Mouse (Mus musculus) limb, embryonic 15.5 days (tissue): ENCODE data around the gene Opa1. TPM values are rescaled to one million over a fixed set of nuclear protein-coding genes. Genes with fewer than 3 reads are reported as not detected.
A peak's percentile ranks its signal among the peaks of the same experiment; 100 is the strongest.

Experiments
- ATAC-seq: fragments of 200-750 bp; cut with Nextera tagmentation; 2 replicates; pipeline ENCODE4 v1.8.0; 2017; ENCODE audit warnings: low read depth, moderate TSS enrichment; ENCODE audit not compliant: insufficient number of reproducible peaks, low FRiP score, low TSS enrichment
- H3K27ac ChIP-seq: fragments of 300-500 bp; sonication (generic); 2 replicates; pipeline ENCODE4 v1.5.1; 2015; ENCODE audit warnings: moderate library complexity, mild to moderate bottlenecking, inconsistent platforms
- H3K27me3 ChIP-seq: fragments of 300-500 bp; sonication (generic); 2 replicates; pipeline ENCODE4 v1.6.1; 2015; ENCODE audit warnings: inconsistent platforms
- H3K36me3 ChIP-seq: fragments of 300-500 bp; sonication (generic); 2 replicates; pipeline ENCODE4 v1.6.1; 2015; ENCODE audit warnings: inconsistent platforms
- H3K4me1 ChIP-seq: fragments of 300-500 bp; sonication (generic); 2 replicates; pipeline ENCODE4 v1.6.1; 2015; ENCODE audit warnings: inconsistent platforms
- H3K4me2 ChIP-seq: fragments of 300-500 bp; sonication (generic); 2 replicates; pipeline ENCODE4 v1.6.1; 2015; ENCODE audit warnings: mild to moderate bottlenecking, inconsistent platforms
- H3K4me3 ChIP-seq: fragments of 300-500 bp; sonication (generic); 2 replicates; pipeline ENCODE4 v1.5.1; 2015; ENCODE audit warnings: mild to moderate bottlenecking, inconsistent platforms
- H3K9ac ChIP-seq: fragments of 300-500 bp; sonication (generic); 2 replicates; pipeline ENCODE4 v1.6.1; 2015; ENCODE audit warnings: inconsistent platforms
- H3K9me3 ChIP-seq: fragments of 300-500 bp; sonication (generic); 2 replicates; pipeline ENCODE4 v1.6.1; 2016; ENCODE audit warnings: inconsistent platforms
- WGBS: fragments of 180-500 bp; shearing (Covaris S2); methylation state at CpG from one replicate; pipeline ENCODE4 v1.1.7; 2015; 5-methylcytosine and 5-hydroxymethylcytosine counted together
- polyA plus RNA-seq: library from polyadenylated mRNA; unstranded; fragments of >200 nt; fragmentation: Nextera tagmentation; extraction: Ambion mirVana; gene quantifications from 2 replicates; pipeline ENCODE4 v1.2.1, GENCODE M21; 2015

Gene Opa1
- polyA plus RNA-seq, 1 experiment from 2014 or later = 25.3 TPM

DNA sequence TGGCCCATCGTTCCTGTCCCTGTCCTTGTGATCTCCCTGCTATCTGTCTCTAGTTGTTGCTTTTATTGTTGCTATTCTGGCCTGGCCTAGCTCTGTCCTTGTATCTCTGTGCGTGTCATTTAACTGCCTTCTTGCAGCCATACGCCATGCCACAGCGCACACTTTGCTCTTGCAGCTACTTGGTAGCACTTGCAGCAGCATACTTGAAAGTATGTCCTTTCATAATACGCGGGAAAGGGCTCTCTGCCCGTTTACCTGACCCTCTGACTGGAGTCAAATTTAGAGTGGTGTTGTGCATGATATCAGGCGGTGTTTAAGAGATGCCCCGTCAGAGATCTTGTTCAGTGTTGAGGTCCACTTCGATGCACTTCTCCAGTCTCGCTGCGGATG lies 648 bp downstream of the Opa1 start:
- 11% methylated on average over 12 of the region's 12 CpGs for WGBS
- Histone ChIP-seq H3K27me3 (no peaks in the 10 kb centered on the region), H3K9ac (peak overlapping the region; percentile 96), H3K4me2 (peak overlapping the region; percentile 65), H3K36me3 (no peaks in the 10 kb centered on the region), H3K9me3 (no peaks in the 10 kb centered on the region), H3K27ac (no peak overlapping the region), H3K4me1 (peaks cover 8% of the 10 kb centered on the region), H3K4me3 (peak overlapping the region; percentile 99)
- ATAC-seq = no peak

- H3K9ac ChIP-seq = no peak overlapping the region
- 86% methylated on average over 7 of the region's 7 CpGs for WGBS
- H3K27me3 ChIP-seq = no peaks in the 10 kb centered on the region
- no peaks in the 10 kb centered on the region for H3K4me1 ChIP-seq
- ATAC-seq = no peak
- H3K4me2 ChIP-seq = no peak overlapping the region
- H3K4me3 ChIP-seq = no peak overlapping the region
- peaks cover 49% of the 10 kb centered on the region for H3K36me3 ChIP-seq
- H3K9me3 ChIP-seq = no peaks in the 10 kb centered on the region
- no peak overlapping the region for H3K27ac ChIP-seq
Observed at GRCm38 (mm10) chr16:29592171-29592570, 13.0 kb downstream of the Opa1 start.

GRCm38 (mm10) chr16:29597122-29597521 lies 18.0 kb downstream of the Opa1 start:
- Histone ChIP-seq H3K9me3 (no peaks in the 10 kb centered on the region), H3K27me3 (no peaks in the 10 kb centered on the region), H3K36me3 (peaks cover 25% of the 10 kb centered on the region), H3K4me2 (no peak overlapping the region), H3K4me3 (no peak overlapping the region), H3K4me1 (no peaks in the 10 kb centered on the region), H3K9ac (no peak overlapping the region), H3K27ac (no peak overlapping the region)
- WGBS = 74% methylated on average over 4 of the region's 4 CpGs
- no peak for ATAC-seq

DNA sequence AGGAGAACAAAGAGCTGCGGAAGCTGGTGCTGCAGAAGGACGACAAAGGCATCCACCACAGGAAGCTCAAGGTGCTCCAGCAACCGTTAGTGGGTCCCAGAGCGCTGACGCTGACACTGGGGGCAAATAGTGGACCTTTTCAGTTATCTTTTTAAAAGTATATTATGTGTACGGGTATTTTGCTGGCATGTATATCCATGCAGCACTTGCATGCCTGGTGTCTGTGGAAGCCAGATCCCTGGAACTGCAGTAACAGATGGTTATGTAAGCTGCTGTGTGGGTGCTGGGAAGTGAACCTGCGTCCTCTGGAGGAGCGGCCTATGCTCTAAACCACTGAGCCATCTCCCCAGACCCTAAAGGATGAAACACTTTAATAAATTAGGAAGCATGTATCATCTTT lies 26.4 kb downstream of the Opa1 start:
- WGBS = 93% methylated on average over 8 of the region's 8 CpGs
- no peaks in the 10 kb centered on the region for H3K4me1 ChIP-seq

DNA sequence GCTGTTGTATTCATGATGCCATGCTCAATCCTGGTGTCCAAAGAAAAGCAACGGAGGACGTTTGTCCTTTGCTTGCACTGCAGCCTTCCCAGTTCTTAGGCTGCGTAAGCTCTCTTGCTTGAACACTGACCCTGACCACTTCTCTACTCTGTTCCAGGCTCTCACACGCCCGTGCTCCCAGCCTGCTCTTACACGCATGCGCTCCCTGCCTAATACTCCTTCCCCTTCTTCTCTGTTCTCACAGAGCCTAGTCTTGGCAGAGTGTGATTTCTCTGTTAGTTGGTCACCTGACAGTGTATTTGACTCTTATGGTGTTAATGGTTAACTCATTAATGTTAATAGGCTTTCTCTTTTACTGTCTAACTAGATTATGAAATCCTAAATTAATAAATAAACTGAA lies 28.0 kb downstream of the Opa1 start:
- no peak overlapping the region for H3K27ac ChIP-seq
- no peak overlapping the region for H3K4me3 ChIP-seq
- H3K9me3 ChIP-seq = no peaks in the 10 kb centered on the region
- no peaks in the 10 kb centered on the region for H3K4me1 ChIP-seq
- no peak overlapping the region for H3K4me2 ChIP-seq
- 91% methylated on average over 7 of the region's 7 CpGs for WGBS
- H3K27me3 ChIP-seq = no peaks in the 10 kb centered on the region
- H3K9ac ChIP-seq = no peak overlapping the region
- ATAC-seq = no peak
- peaks cover 73% of the 10 kb centered on the region for H3K36me3 ChIP-seq

More for the DNA sequence above, 26.4 kb downstream of the Opa1 start:
- no peaks in the 10 kb centered on the region for H3K9me3 ChIP-seq
- no peak overlapping the region for H3K4me3 ChIP-seq
- no peak overlapping the region for H3K9ac ChIP-seq
- H3K4me2 ChIP-seq = no peak overlapping the region
- no peaks in the 10 kb centered on the region for H3K27me3 ChIP-seq
- H3K27ac ChIP-seq = no peak overlapping the region
- no peak for ATAC-seq
- peaks cover 60% of the 10 kb centered on the region for H3K36me3 ChIP-seq

DNA sequence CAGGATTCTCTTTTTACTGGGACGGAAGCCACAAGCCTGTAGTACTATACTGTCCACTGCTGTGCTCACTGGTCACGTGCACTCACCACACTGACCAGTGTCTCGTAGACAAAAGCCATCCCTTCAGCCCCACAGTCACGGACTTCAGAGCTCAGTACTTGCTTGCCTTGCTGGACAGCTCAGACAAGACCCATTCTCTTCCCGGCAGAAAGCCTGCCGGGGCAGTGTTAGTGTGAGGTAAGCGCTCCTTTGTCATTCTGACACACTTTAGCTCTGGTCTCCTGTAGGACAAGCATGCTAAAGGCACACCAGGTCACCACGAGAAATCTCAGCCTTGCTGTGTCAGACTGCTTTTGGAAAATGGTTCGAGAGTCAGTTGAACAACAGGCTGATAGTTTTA lies 35.6 kb downstream of the Opa1 start:
- H3K36me3 ChIP-seq = peaks cover 80% of the 10 kb centered on the region
- H3K9me3 ChIP-seq = no peaks in the 10 kb centered on the region
- H3K27ac ChIP-seq = no peak overlapping the region
- H3K4me2 ChIP-seq = no peak overlapping the region
- no peak overlapping the region for H3K9ac ChIP-seq
- H3K27me3 ChIP-seq = no peaks in the 10 kb centered on the region
- WGBS = 87% methylated on average over 9 of the region's 9 CpGs
- no peaks in the 10 kb centered on the region for H3K4me1 ChIP-seq
- no peak overlapping the region for H3K4me3 ChIP-seq
- no peak for ATAC-seq

DNA sequence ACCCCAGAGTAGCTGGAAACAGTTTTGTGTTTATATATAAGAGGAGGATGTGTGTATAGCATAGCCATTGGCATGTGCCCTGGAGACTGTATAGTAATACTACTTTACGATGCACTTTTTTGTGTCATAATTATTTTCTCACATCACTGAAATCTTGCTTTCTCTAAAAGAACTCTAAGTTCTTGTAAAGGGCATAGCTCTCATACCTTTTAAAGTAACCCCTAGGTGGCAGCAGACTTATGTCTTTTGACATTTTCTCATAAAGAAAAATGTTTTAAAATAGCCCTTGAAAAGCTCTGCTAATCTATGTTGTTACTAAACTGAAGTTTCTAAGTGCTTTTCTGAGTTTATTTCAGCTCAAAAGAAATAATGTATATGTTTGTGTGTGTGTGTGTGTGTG lies 49.9 kb downstream of the Opa1 start:
- no peak overlapping the region for H3K4me3 ChIP-seq
- 61% methylated on average over 1 of the region's 1 CpGs for WGBS
- H3K27me3 ChIP-seq = no peaks in the 10 kb centered on the region
- H3K4me1 ChIP-seq = no peaks in the 10 kb centered on the region
- no peak for ATAC-seq
- no peak overlapping the region for H3K9ac ChIP-seq
- H3K9me3 ChIP-seq = no peaks in the 10 kb centered on the region
- no peak overlapping the region for H3K4me2 ChIP-seq
- H3K36me3 ChIP-seq = peaks cover 67% of the 10 kb centered on the region
- H3K27ac ChIP-seq = no peak overlapping the region

GRCm38 (mm10) chr16:29635780-29636179 lies 56.6 kb downstream of the Opa1 start:
- no peak overlapping the region for H3K4me3 ChIP-seq
- H3K27me3 ChIP-seq = no peaks in the 10 kb centered on the region
- H3K36me3 ChIP-seq = peaks cover 43% of the 10 kb centered on the region
- no peak overlapping the region for H3K27ac ChIP-seq
- no peak overlapping the region for H3K9ac ChIP-seq
- ATAC-seq = no peak
- 42% methylated on average over 4 of the region's 4 CpGs for WGBS
- H3K4me1 ChIP-seq = no peaks in the 10 kb centered on the region
- no peak overlapping the region for H3K4me2 ChIP-seq
- no peaks in the 10 kb centered on the region for H3K9me3 ChIP-seq

DNA sequence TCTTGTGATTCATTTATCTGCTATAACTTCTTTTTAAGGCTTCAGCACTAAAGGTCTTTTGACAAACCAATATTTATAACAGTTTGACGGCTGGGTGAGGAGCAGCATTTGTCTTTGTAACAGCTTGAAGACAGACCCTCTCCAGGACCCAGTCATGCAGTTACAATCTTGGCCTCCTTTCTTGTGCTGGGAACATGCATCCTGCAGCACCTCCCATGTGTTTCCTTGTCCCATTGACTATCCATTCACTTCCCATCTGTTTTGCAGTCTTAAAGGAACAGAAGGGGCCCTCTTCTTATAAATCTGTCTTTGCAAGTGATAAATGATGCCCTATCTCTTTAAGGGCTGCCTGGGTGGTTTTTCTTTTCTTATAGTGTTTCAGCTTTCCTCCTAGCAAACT lies 63.2 kb downstream of the Opa1 start:
- no peak for ATAC-seq
- no peak overlapping the region for H3K4me2 ChIP-seq
- H3K27me3 ChIP-seq = no peaks in the 10 kb centered on the region
- no peak overlapping the region for H3K27ac ChIP-seq
- no peak overlapping the region for H3K4me3 ChIP-seq
- no peaks in the 10 kb centered on the region for H3K4me1 ChIP-seq
- H3K9me3 ChIP-seq = no peaks in the 10 kb centered on the region
- whole genome bisulfite sequencing = 29% methylated on average over 1 of the region's 1 CpGs
- peaks cover 14% of the 10 kb centered on the region for H3K36me3 ChIP-seq
- H3K9ac ChIP-seq = no peak overlapping the region

- Histone ChIP-seq H3K4me3 (no peak overlapping the region), H3K4me2 (no peak overlapping the region), H3K9ac (no peak overlapping the region), H3K27me3 (no peaks in the 10 kb centered on the region), H3K27ac (no peak overlapping the region), H3K36me3 (peaks cover 20% of the 10 kb centered on the region), H3K4me1 (no peaks in the 10 kb centered on the region), H3K9me3 (no peaks in the 10 kb centered on the region)
- no peak for ATAC-seq
- whole genome bisulfite sequencing = 84% methylated on average over 3 of the region's 3 CpGs
Observed at GRCm38 (mm10) chr16:29644871-29645270, 65.7 kb downstream of the Opa1 start.

DNA sequence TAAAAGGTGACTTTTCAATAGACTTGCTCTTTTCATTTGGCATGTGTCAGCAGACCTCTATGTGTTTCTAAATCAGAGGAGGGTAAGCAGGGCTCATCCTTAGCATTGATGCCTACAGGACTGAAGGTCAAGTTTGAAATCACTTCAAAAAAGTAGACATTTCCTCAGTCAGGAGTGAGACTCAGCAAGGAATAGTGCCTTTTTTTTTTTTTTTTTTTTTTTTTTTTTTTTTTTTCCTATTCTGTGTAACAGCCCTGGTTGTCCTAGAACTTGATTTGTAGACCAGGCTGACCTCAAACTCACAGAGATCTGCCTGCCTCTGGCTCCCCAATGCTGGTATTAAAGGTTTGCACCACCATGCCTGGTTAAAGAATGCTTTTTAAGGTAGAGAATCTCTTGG lies 67.1 kb downstream of the Opa1 start:
- H3K4me1 ChIP-seq = no peaks in the 10 kb centered on the region

GRCm38 (mm10) chr16:29656187-29656825 lies 77.2 kb downstream of the Opa1 start:
- H3K9ac ChIP-seq = no peak overlapping the region
- ATAC-seq = no peak

More for the DNA sequence above, 67.1 kb downstream of the Opa1 start:
- Histone ChIP-seq H3K4me2 (no peak overlapping the region), H3K4me3 (no peak overlapping the region), H3K36me3 (peaks cover 26% of the 10 kb centered on the region), H3K27ac (no peak overlapping the region), H3K9me3 (no peaks in the 10 kb centered on the region), H3K27me3 (no peaks in the 10 kb centered on the region), H3K9ac (no peak overlapping the region)
- no peak for ATAC-seq

DNA sequence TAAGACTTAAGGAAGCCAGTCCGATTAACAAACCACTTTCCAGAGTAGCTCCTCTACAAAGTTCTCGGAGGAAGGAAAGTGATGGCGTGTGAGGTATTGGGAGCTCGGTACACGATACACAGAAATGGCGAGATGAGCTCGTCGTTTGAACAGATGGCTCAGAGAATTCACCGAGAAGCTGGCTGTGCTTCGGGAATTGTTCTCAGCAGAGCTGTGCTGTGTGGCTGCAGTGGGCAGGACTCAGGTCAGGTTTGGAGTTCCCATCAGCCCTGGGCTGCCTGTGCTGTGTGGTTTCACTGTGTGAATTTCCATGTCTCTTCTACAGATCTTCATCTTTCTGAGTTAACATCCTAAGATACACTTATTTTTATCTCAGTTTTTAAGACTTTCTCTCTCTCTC lies 77.8 kb downstream of the Opa1 start:
- H3K9ac ChIP-seq = no peak overlapping the region
- H3K4me3 ChIP-seq = no peak overlapping the region
- WGBS = 65% methylated on average over 10 of the region's 10 CpGs
- H3K27me3 ChIP-seq = no peaks in the 10 kb centered on the region
- H3K9me3 ChIP-seq = no peaks in the 10 kb centered on the region
- H3K27ac ChIP-seq = no peak overlapping the region
- peaks cover 3% of the 10 kb centered on the region; the same call in 1 of the 2 replicates for H3K4me1 ChIP-seq
- ATAC-seq = no peak
- H3K4me2 ChIP-seq = no peak overlapping the region
- peaks cover 7% of the 10 kb centered on the region for H3K36me3 ChIP-seq

More at GRCm38 (mm10) chr16:29656187-29656825, 77.2 kb downstream of the Opa1 start:
- Histone ChIP-seq H3K4me2 (no peak overlapping the region), H3K9me3 (no peaks in the 10 kb centered on the region), H3K27ac (no peak overlapping the region), H3K36me3 (peaks cover 11% of the 10 kb centered on the region), H3K27me3 (no peaks in the 10 kb centered on the region), H3K4me1 (peaks cover 3% of the 10 kb centered on the region; the same call in 1 of the 2 replicates), H3K4me3 (no peak overlapping the region)
- WGBS = 76% methylated on average over 9 of the region's 9 CpGs
